Mouse (Mus musculus): Measurements from ENCODE around the gene Psmb3. TPM values are rescaled to one million over a fixed set of nuclear protein-coding genes. Genes with fewer than 3 reads are reported as not detected.

The Psmb3 gene
- total and polyA plus RNA-seq, 3 experiments, result 648 to 914 TPM; not detected in 1

- peak; percentile 88; the same call in 1 of the 2 replicates for TF ChIP-seq GABPA (IDR thresholded peaks at IDR 0.05; ENCODE audit: low read depth, low read length)
- peak; percentile 100 for TF ChIP-seq MAX (IDR thresholded peaks at IDR 0.05; ENCODE audit: low read length)
- TF ChIP-seq GATA1 (IDR thresholded peaks at IDR 0.05; ENCODE audit: low read depth, low read length), result no peak
- TF ChIP-seq NELFE (IDR thresholded peaks at IDR 0.05; ENCODE audit: low read depth, low read length), result peak; percentile 97
- TF ChIP-seq BHLHE40 (IDR thresholded peaks at IDR 0.05; ENCODE audit: borderline replicate concordance, low read depth, low read length), result no peak
Observed at GRCm38 (mm10) chr11:97703039-97703826, at the start of gene Psmb3 (continued).

- no peak for DNase-seq (ENCODE audit: low read depth, low spot score)
- Histone ChIP-seq H3K27me3 (ENCODE audit: control insufficient read depth in 1 of 2, insufficient read depth in 2 of 2, low read length in 2 of 2) (no peaks in the 10 kb centered on the region), H3K9ac (ENCODE audit: control insufficient read depth, low read depth, low read length, poor library complexity, severe bottlenecking) (no peak overlapping the region), H3K9me3 (replicated peaks; ENCODE audit: insufficient read depth, low read length) (no peaks in the 10 kb centered on the region), H3K79me2 (ENCODE audit: control insufficient read depth, insufficient read depth, low read length, poor library complexity) (no peaks in the 10 kb centered on the region), H3K27ac (ENCODE audit: control insufficient read depth, low read depth, low read length) (no peak overlapping the region), H3K4me1 (ENCODE audit: control insufficient read depth in 1 of 2, insufficient read depth in 2 of 2, low read length in 2 of 2) (peaks cover 0 to 6% of the 10 kb centered on the region in 2 experiments; a peak in 2 of 4 replicates), H3K4me3 (ENCODE audit: control insufficient read depth in 1 of 2, insufficient read depth in 1 of 2, low read depth in 2 of 2, low read length in 2 of 2) (no peak overlapping the region), H3K36me3 (ENCODE audit: control insufficient read depth in 1 of 2, insufficient read depth in 2 of 2, low read length in 2 of 2) (peaks cover 0 to 4% of the 10 kb centered on the region in 2 experiments; a peak in 2 of 4 replicates)
- TF ChIP-seq RAD21 (IDR thresholded peaks at IDR 0.05; ENCODE audit: low read depth, low read length) (no peak), POLR2A (IDR thresholded peaks at IDR 0.05; ENCODE audit: control insufficient read depth in 1 of 2, insufficient read depth in 1 of 2, low read depth in 1 of 2, low read length in 2 of 2, poor library complexity in 1 of 2) (no peak), MXI1 (IDR thresholded peaks at IDR 0.05; ENCODE audit: low read depth, low read length) (no peak), EP300 (IDR thresholded peaks at IDR 0.05; ENCODE audit: low read depth in 1 of 2, low read length in 2 of 2) (no peak), KAT2A (conservative IDR thresholded peaks at IDR 0.05; ENCODE audit: low read depth, low read length) (no peak), TBP (IDR thresholded peaks at IDR 0.05; ENCODE audit: low read depth, low read length) (no peak), CHD1 (IDR thresholded peaks at IDR 0.05; ENCODE audit: low read depth, low read length) (no peak), MYB (IDR thresholded peaks at IDR 0.05; ENCODE audit: low read depth, low read length) (no peak)
Observed at GRCm38 (mm10) chr11:97654210-97654609, 49.0 kb upstream of the Psmb3 start.

GRCm38 (mm10) chr11:97656269-97656971 lies 46.8 kb upstream of the Psmb3 start:
- H3K27me3 ChIP-seq (ENCODE audit: control insufficient read depth in 1 of 2, insufficient read depth in 2 of 2, low read length in 2 of 2), result no peaks in the 10 kb centered on the region

More at GRCm38 (mm10) chr11:97656269-97656971, 46.8 kb upstream of the Psmb3 start:
- H3K9ac ChIP-seq (ENCODE audit: control insufficient read depth, low read depth, low read length, poor library complexity, severe bottlenecking), result no peak overlapping the region
- H3K27ac ChIP-seq (ENCODE audit: control insufficient read depth, low read depth, low read length), result no peak overlapping the region
- TF ChIP-seq ZNF384 (IDR thresholded peaks at IDR 0.05; ENCODE audit: low read depth, low read length), result no peak
- no peak for TF ChIP-seq KAT2A (conservative IDR thresholded peaks at IDR 0.05; ENCODE audit: low read depth, low read length)
- TF ChIP-seq ZC3H11A (IDR thresholded peaks at IDR 0.05; ENCODE audit: low read depth, low read length), result no peak
- TF ChIP-seq MYC (IDR thresholded peaks at IDR 0.05; ENCODE audit: low read depth, low read length), result no peak
- TF ChIP-seq RAD21 (IDR thresholded peaks at IDR 0.05; ENCODE audit: low read depth, low read length), result no peak
- TF ChIP-seq USF1 (IDR thresholded peaks at IDR 0.05; ENCODE audit: low read depth, low read length), result no peak
- TF ChIP-seq EP300 (IDR thresholded peaks at IDR 0.05; ENCODE audit: low read depth in 1 of 2, low read length in 2 of 2), result no peak
- TF ChIP-seq JUND (IDR thresholded peaks at IDR 0.05; ENCODE audit: low read depth, low read length), result no peak
- TF ChIP-seq E2F4 (IDR thresholded peaks at IDR 0.05; ENCODE audit: borderline replicate concordance, low read depth, low read length), result no peak
- peaks cover 0 to 7% of the 10 kb centered on the region in 2 experiments; a peak in 2 of 4 replicates for H3K36me3 ChIP-seq (ENCODE audit: control insufficient read depth in 1 of 2, insufficient read depth in 2 of 2, low read length in 2 of 2)
- peaks cover 7 to 13% of the 10 kb centered on the region in 2 experiments for H3K4me1 ChIP-seq (ENCODE audit: control insufficient read depth in 1 of 2, insufficient read depth in 2 of 2, low read length in 2 of 2)
- no peaks in the 10 kb centered on the region for H3K9me3 ChIP-seq (replicated peaks; ENCODE audit: insufficient read depth, low read length)
- no peak overlapping the region for H3K4me3 ChIP-seq (ENCODE audit: control insufficient read depth in 1 of 2, insufficient read depth in 1 of 2, low read depth in 2 of 2, low read length in 2 of 2)
- H3K79me2 ChIP-seq (ENCODE audit: control insufficient read depth, insufficient read depth, low read length, poor library complexity), result peaks cover 4% of the 10 kb centered on the region; the same call in 1 of the 2 replicates
- DNase-seq (ENCODE audit: low read depth, low spot score), result no peak

Measured in MEL (cell line).